Mouse (Mus musculus) erythroblast, embryonic 14.5 days (primary cell): ENCODE data around the gene Iqcn.

Experiments used
- GATA1 ChIP-seq: IDR thresholded peaks from 2 replicates; pipeline ENCODE4 v1.6.1; 2012; ENCODE audit warnings: low read length, inconsistent platforms, mixed read lengths
- TAL1 ChIP-seq: IDR thresholded peaks from 3 replicates; pipeline ENCODE4 v1.6.1; 2012; ENCODE audit warnings: low read length, inconsistent platforms, mixed read lengths

DNA sequence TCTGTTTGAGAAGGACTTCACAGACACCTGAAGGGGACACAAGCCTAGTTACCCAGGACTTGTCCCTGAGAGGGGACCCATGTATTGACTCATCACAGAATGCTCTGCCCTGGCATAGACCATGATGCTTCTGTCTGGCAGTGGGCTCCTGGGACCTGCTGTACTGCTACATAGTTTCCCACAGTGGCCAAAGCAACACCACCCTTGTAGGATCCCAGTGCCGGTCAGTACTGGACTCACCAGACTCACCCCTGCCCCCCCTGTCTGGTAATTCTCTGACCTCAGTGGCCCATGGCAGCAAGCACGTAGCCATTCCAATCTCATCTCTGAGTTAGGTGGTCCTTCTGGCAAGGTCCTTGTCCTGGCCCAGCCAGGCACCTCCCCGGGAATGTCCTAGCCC, 15.1 kb upstream of the Iqcn start:
- TF ChIP-seq TAL1 (no peak), GATA1 (no peak)
